Mouse (Mus musculus) C2C12 (cell line): ENCODE measurements around the gene U90926. TPM values are rescaled to one million over a fixed set of nuclear protein-coding genes. Genes with fewer than 3 reads are reported as not detected.

Experiments used
- H3K27me3 ChIP-seq: one replicate; pipeline ENCODE4 v1.6.1; 2011; ENCODE audit not compliant: control insufficient read depth, insufficient read depth, insufficient read length
- H3K36me3 ChIP-seq: one replicate; pipeline ENCODE4 v1.6.1; 2011; ENCODE audit not compliant: control insufficient read depth, insufficient read depth
- H3K4me3 ChIP-seq: one replicate; pipeline ENCODE4 v1.5.1; 2011; ENCODE audit warnings: mild to moderate bottlenecking, control low read depth; ENCODE audit not compliant: poor library complexity, insufficient read depth, severe bottlenecking
- H3K79me2 ChIP-seq: one replicate; pipeline ENCODE4 v1.6.1; 2011; ENCODE audit not compliant: control insufficient read depth, insufficient read depth
- H3K79me3 ChIP-seq: one replicate; pipeline ENCODE4 v1.6.1; 2011; ENCODE audit warnings: low read depth, control low read depth
- H3ac ChIP-seq: one replicate; pipeline ENCODE3; 2011; ENCODE audit warnings: low read depth; ENCODE audit not compliant: control insufficient read depth, insufficient read length
- CEBPB ChIP-seq: IDR thresholded peaks from one replicate; pipeline ENCODE4 v1.6.1; 2011; ENCODE audit warnings: low read depth, mild to moderate bottlenecking, control low read depth, moderate library complexity
- CTCF ChIP-seq: IDR thresholded peaks from one replicate; pipeline ENCODE4 v1.5.1; 2011; ENCODE audit not compliant: control insufficient read depth, insufficient read depth, insufficient read length
- FOSL1 ChIP-seq: IDR thresholded peaks from one replicate; pipeline ENCODE4 v1.8.0; 2011; ENCODE audit warnings: mild to moderate bottlenecking, low read length; ENCODE audit not compliant: poor library complexity, insufficient read depth, severe bottlenecking
- MAX ChIP-seq: IDR thresholded peaks from one replicate; pipeline ENCODE4 v1.6.1; 2011; ENCODE audit warnings: mild to moderate bottlenecking, control low read depth
- MYOD1 ChIP-seq: IDR thresholded peaks from one replicate; pipeline ENCODE4 v1.6.1; 2011; ENCODE audit warnings: low read depth; ENCODE audit not compliant: control insufficient read depth, insufficient read length
- MYOG ChIP-seq: IDR thresholded peaks from one replicate; pipeline ENCODE4 v1.6.1; 2011; ENCODE audit not compliant: control insufficient read depth, insufficient read length; ENCODE audit errors: extremely low read depth
- USF1 ChIP-seq: IDR thresholded peaks from one replicate; pipeline ENCODE4 v1.6.1; 2011; ENCODE audit warnings: low read depth, mild to moderate bottlenecking, control low read depth, moderate library complexity
- polyA plus RNA-seq: library from polyadenylated mRNA; unstranded; fragments of >200 nt; fragmentation: generic; extraction: Trizol; gene quantifications from one replicate; pipeline ENCODE4 v1.2.1, GENCODE M21; 2012; ENCODE audit warnings: missing spikeins

The U90926 gene
- polyA plus RNA-seq, 1 experiment, result 0.83 TPM

GRCm38 (mm10) chr5:92228776-92229175, 13.6 kb upstream of the U90926 start:
- H3K27me3 ChIP-seq, result no peaks in the 10 kb centered on the region
- no peaks in the 10 kb centered on the region for H3K79me3 ChIP-seq
- no peak overlapping the region for H3K4me3 ChIP-seq
- H3ac ChIP-seq, result no peak overlapping the region
- no peaks in the 10 kb centered on the region for H3K36me3 ChIP-seq
- TF ChIP-seq MYOD1 (no peak), CEBPB (no peak), CTCF (no peak), MAX (no peak), MYOG (no peak)
- no peaks in the 10 kb centered on the region for H3K79me2 ChIP-seq

GRCm38 (mm10) chr5:92227782-92228181, 12.6 kb upstream of the U90926 start:
- no peak for TF ChIP-seq MYOG
- no peak for TF ChIP-seq FOSL1
- no peaks in the 10 kb centered on the region for H3K79me3 ChIP-seq

GRCm38 (mm10) chr5:92220287-92220902, 5.2 kb upstream of the U90926 start:
- Histone ChIP-seq H3K27me3 (no peaks in the 10 kb centered on the region), H3K79me3 (no peaks in the 10 kb centered on the region), H3K36me3 (no peaks in the 10 kb centered on the region), H3K4me3 (no peak overlapping the region), H3K79me2 (no peaks in the 10 kb centered on the region), H3ac (peak overlapping the region; percentile 28)
- TF ChIP-seq USF1 (no peak), MAX (no peak), MYOG (no peak), CTCF (no peak), CEBPB (no peak), FOSL1 (no peak), MYOD1 (no peak)

More at GRCm38 (mm10) chr5:92227782-92228181, 12.6 kb upstream of the U90926 start:
- no peaks in the 10 kb centered on the region for H3K36me3 ChIP-seq
- no peaks in the 10 kb centered on the region for H3K27me3 ChIP-seq
- H3K79me2 ChIP-seq, result no peaks in the 10 kb centered on the region
- no peak overlapping the region for H3ac ChIP-seq
- H3K4me3 ChIP-seq, result no peak overlapping the region

- H3K79me3 ChIP-seq, result no peaks in the 10 kb centered on the region
- no peak overlapping the region for H3ac ChIP-seq
- no peaks in the 10 kb centered on the region for H3K36me3 ChIP-seq
- no peaks in the 10 kb centered on the region for H3K27me3 ChIP-seq
- TF ChIP-seq CEBPB, result peak; percentile 64
- no peak for TF ChIP-seq USF1
- TF ChIP-seq FOSL1, result peak; percentile 47
- TF ChIP-seq MYOD1, result peak; percentile 16
- no peaks in the 10 kb centered on the region for H3K79me2 ChIP-seq
- H3K4me3 ChIP-seq, result no peak overlapping the region
Observed at GRCm38 (mm10) chr5:92219826-92220225, 4.6 kb upstream of the U90926 start.

GRCm38 (mm10) chr5:92218915-92219793, 3.9 kb upstream of the U90926 start:
- no peaks in the 10 kb centered on the region for H3K79me2 ChIP-seq
- no peak for TF ChIP-seq FOSL1
- TF ChIP-seq USF1, result no peak
- TF ChIP-seq MYOG, result no peak
- no peak for TF ChIP-seq MYOD1

GRCm38 (mm10) chr5:92212231-92212630, 3.0 kb downstream of the U90926 start:
- H3K4me3 ChIP-seq, result no peak overlapping the region
- no peak overlapping the region for H3ac ChIP-seq
- H3K79me3 ChIP-seq, result no peaks in the 10 kb centered on the region
- H3K79me2 ChIP-seq, result no peaks in the 10 kb centered on the region
- H3K27me3 ChIP-seq, result no peaks in the 10 kb centered on the region
- H3K36me3 ChIP-seq, result no peaks in the 10 kb centered on the region
- no peak for TF ChIP-seq CTCF
- TF ChIP-seq CEBPB, result no peak
- no peak for TF ChIP-seq MAX
- TF ChIP-seq MYOD1, result no peak
- no peak for TF ChIP-seq USF1
- TF ChIP-seq MYOG, result no peak
- TF ChIP-seq FOSL1, result no peak

More at GRCm38 (mm10) chr5:92218915-92219793, 3.9 kb upstream of the U90926 start:
- no peak overlapping the region for H3ac ChIP-seq
- no peaks in the 10 kb centered on the region for H3K27me3 ChIP-seq
- H3K79me3 ChIP-seq, result no peaks in the 10 kb centered on the region
- no peaks in the 10 kb centered on the region for H3K36me3 ChIP-seq
- H3K4me3 ChIP-seq, result no peak overlapping the region
